Mouse (Mus musculus): ENCODE data around the gene Inca1. TPM values are rescaled to one million over a fixed set of nuclear protein-coding genes. Genes with fewer than 3 reads are reported as not detected.
A peak's percentile ranks its signal among the peaks of the same experiment; 100 is the strongest.

The Inca1 gene
- polyA plus RNA-seq, 1 experiment: 4.0 TPM

DNA sequence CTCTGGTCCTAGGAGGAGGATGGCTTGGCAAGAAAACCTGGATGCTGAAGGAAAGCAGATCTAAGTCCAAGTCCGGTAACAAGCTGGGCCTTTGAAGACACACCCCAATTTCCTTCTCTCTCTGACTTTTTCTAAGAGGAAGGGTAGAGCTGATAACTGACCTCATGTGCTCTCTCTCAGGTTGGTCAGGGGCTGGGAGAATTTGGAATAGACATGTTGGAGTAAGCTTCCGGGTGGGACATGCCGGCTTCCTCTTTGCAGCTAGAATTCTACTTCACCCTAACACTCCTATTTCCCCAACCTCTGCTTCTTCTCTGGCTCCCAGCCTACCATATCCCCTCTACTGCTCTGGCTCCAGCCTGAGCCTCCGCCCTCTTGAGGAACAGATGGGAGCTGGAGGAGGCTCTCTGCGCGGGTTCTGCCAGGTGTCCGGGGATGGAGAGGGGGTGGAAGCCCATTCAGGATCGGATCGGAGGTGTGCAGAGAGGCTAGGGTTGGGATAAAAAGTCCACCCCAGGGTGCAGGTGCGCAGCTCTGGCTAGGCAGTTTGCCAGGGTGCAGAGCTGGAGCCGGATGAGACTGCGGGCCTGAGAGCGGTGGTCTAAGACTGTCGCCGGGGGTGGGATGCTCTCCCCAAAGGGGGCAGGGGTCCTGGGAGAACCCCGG is 12.9 kb downstream of the Inca1 start:
- H3K4me1 ChIP-seq (ENCODE audit: control insufficient read depth, insufficient read depth, low read length): peaks cover 12% of the 10 kb centered on the region; the same call in 1 of the 2 replicates
- peak overlapping the region; percentile 67 for H3K27ac ChIP-seq (ENCODE audit: insufficient read depth, low read length)
- WGBS: under 1% methylated on average over 16 of the region's 16 CpGs
- peak overlapping the region; percentile 76 for H3K4me3 ChIP-seq (replicated peaks; ENCODE audit: insufficient read depth, low read depth, low read length)
- no peaks in the 10 kb centered on the region for H3K27me3 ChIP-seq (ENCODE audit: control insufficient read depth, insufficient read depth, low read length)
- DNase-seq: peak; percentile 76 to 79
- no peak for TF ChIP-seq CTCF (IDR thresholded peaks at IDR 0.05; ENCODE audit: borderline replicate concordance, insufficient read depth, low read depth, low read length)
- TF ChIP-seq POLR2A (IDR thresholded peaks at IDR 0.05; ENCODE audit: borderline replicate concordance, insufficient read depth, low read length): 0 out of 2 replicates have a peak, but pooled peaks have one; percentile 12

GRCm38 (mm10) chr11:70683640-70684039 is 16.3 kb downstream of the Inca1 start:
- no peak for DNase-seq
- TF ChIP-seq CTCF (IDR thresholded peaks at IDR 0.05; ENCODE audit: borderline replicate concordance, insufficient read depth, low read depth, low read length) (no peak), POLR2A (IDR thresholded peaks at IDR 0.05; ENCODE audit: borderline replicate concordance, insufficient read depth, low read length) (no peak)
- 90% methylated on average over 5 of the region's 5 CpGs for WGBS
- Histone ChIP-seq H3K27ac (ENCODE audit: insufficient read depth, low read length) (no peak overlapping the region), H3K4me3 (replicated peaks; ENCODE audit: insufficient read depth, low read depth, low read length) (no peak overlapping the region), H3K4me1 (ENCODE audit: control insufficient read depth, insufficient read depth, low read length) (peaks cover 8% of the 10 kb centered on the region; the same call in 1 of the 2 replicates), H3K27me3 (ENCODE audit: control insufficient read depth, insufficient read depth, low read length) (no peaks in the 10 kb centered on the region)

DNA sequence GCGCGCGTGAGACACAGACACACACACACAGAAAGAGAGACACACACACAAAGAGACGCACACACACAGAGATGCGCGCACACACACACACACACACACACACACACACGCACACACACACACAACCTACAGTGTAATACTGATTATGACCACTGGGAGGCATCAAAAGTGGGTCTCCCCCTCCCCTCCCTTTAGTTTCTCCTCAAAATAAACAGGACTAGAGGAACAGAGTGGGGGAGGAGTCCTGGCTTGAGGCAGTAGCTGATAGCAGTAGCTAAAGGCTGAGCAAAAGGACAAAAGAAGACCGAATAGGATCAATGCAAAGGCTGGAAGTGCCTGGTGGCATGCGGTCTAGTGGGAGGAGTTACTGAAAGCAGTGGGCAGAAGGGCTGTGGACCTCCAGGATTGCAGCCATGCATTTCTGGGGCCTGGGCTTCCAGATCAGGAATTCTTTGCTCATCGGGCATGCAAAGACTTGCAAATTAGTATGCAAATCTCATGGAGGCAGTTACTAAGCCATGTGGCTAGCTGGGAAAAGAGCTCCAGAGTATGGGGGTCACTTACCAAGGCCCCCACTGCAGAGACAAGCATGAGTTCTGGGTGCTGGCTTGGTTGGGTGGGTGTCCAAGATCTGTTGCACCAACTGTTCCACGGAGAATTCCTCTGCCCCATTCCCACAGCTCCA is 17.9 kb downstream of the Inca1 start:
- TF ChIP-seq CTCF (IDR thresholded peaks at IDR 0.05; ENCODE audit: borderline replicate concordance, insufficient read depth, low read depth, low read length) (peak; percentile 55; the same call in 1 of the 2 replicates), POLR2A (IDR thresholded peaks at IDR 0.05; ENCODE audit: borderline replicate concordance, insufficient read depth, low read length) (no peak)
- no peak overlapping the region for H3K27ac ChIP-seq (ENCODE audit: insufficient read depth, low read length)

GRCm38 (mm10) chr11:70681170-70681569 is 18.8 kb downstream of the Inca1 start:
- 66% methylated on average over 12 of the region's 12 CpGs for WGBS
- TF ChIP-seq CTCF (IDR thresholded peaks at IDR 0.05; ENCODE audit: borderline replicate concordance, insufficient read depth, low read depth, low read length) (no peak), POLR2A (IDR thresholded peaks at IDR 0.05; ENCODE audit: borderline replicate concordance, insufficient read depth, low read length) (no peak)
- no peaks in the 10 kb centered on the region for H3K27me3 ChIP-seq (ENCODE audit: control insufficient read depth, insufficient read depth, low read length)
- no peak overlapping the region for H3K4me3 ChIP-seq (replicated peaks; ENCODE audit: insufficient read depth, low read depth, low read length)
- no peak for DNase-seq
- peaks cover 5% of the 10 kb centered on the region; the same call in 1 of the 2 replicates for H3K4me1 ChIP-seq (ENCODE audit: control insufficient read depth, insufficient read depth, low read length)
- no peak overlapping the region for H3K27ac ChIP-seq (ENCODE audit: insufficient read depth, low read length)

More for the DNA sequence above, 17.9 kb downstream of the Inca1 start:
- no peaks in the 10 kb centered on the region for H3K27me3 ChIP-seq (ENCODE audit: control insufficient read depth, insufficient read depth, low read length)
- peaks cover 5% of the 10 kb centered on the region; the same call in 1 of the 2 replicates for H3K4me1 ChIP-seq (ENCODE audit: control insufficient read depth, insufficient read depth, low read length)
- WGBS: 28% methylated on average over 11 of the region's 11 CpGs
- DNase-seq: peak in 1 of 2 experiments; percentile 20
- H3K4me3 ChIP-seq (replicated peaks; ENCODE audit: insufficient read depth, low read depth, low read length): no peak overlapping the region

DNA sequence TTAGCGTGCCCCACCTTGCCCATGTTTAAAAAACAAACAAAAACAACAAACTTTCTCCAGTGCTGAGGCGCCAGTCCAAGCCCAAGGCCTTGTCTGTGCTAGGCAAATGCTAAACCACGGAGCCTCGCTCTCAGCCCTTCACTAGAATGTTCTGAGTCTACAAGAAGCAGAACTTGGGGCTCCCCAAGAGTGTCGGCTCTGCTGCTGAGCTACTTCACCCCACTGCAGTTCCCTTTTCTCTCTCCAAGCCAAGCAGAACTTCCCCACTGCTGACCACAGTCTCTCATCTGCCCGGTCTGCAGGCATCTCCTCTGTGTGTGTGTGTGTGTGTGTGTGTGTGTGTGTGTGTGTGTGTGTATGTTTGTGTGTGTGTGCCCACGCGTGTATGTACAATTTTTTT is 20.1 kb downstream of the Inca1 start:
- no peak for DNase-seq
- WGBS: 92% methylated on average over 8 of the region's 8 CpGs

DNA sequence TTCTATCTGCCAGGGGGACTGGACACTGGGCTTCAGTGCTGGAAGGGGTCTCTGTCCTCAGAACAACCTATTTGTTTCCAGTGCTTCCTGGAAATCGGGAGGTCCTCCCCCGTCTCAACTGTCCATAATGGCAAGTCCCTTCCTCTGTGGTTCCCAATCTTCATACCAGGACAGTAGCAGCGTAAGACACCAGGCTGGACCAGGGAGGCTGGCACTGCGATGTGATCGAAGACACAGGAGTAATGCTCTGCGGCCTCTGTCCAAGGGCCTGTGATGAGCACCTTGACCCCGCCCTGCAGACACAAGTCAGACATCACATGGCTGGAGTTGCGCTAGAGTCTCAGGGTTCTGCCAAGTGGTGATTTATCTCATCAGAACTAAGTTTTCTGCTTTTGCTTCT is 20.6 kb downstream of the Inca1 start:
- Histone ChIP-seq H3K27ac (ENCODE audit: insufficient read depth, low read length) (no peak overlapping the region), H3K4me1 (ENCODE audit: control insufficient read depth, insufficient read depth, low read length) (peaks cover 5% of the 10 kb centered on the region), H3K4me3 (replicated peaks; ENCODE audit: insufficient read depth, low read depth, low read length) (no peak overlapping the region), H3K27me3 (ENCODE audit: control insufficient read depth, insufficient read depth, low read length) (no peaks in the 10 kb centered on the region)
- DNase-seq: no peak
- TF ChIP-seq POLR2A (IDR thresholded peaks at IDR 0.05; ENCODE audit: borderline replicate concordance, insufficient read depth, low read length) (no peak), CTCF (IDR thresholded peaks at IDR 0.05; ENCODE audit: borderline replicate concordance, insufficient read depth, low read depth, low read length) (no peak)
- WGBS: 96% methylated on average over 8 of the region's 8 CpGs

More for the DNA sequence above, 20.1 kb downstream of the Inca1 start:
- TF ChIP-seq CTCF (IDR thresholded peaks at IDR 0.05; ENCODE audit: borderline replicate concordance, insufficient read depth, low read depth, low read length): no peak
- no peak for TF ChIP-seq POLR2A (IDR thresholded peaks at IDR 0.05; ENCODE audit: borderline replicate concordance, insufficient read depth, low read length)
- peaks cover 2% of the 10 kb centered on the region; the same call in 1 of the 2 replicates for H3K4me1 ChIP-seq (ENCODE audit: control insufficient read depth, insufficient read depth, low read length)
- H3K27me3 ChIP-seq (ENCODE audit: control insufficient read depth, insufficient read depth, low read length): no peaks in the 10 kb centered on the region
- H3K4me3 ChIP-seq (replicated peaks; ENCODE audit: insufficient read depth, low read depth, low read length): no peak overlapping the region
- H3K27ac ChIP-seq (ENCODE audit: insufficient read depth, low read length): no peak overlapping the region

- Histone ChIP-seq H3K27ac (ENCODE audit: insufficient read depth, low read length) (no peak overlapping the region), H3K4me3 (replicated peaks; ENCODE audit: insufficient read depth, low read depth, low read length) (no peak overlapping the region), H3K27me3 (ENCODE audit: control insufficient read depth, insufficient read depth, low read length) (no peaks in the 10 kb centered on the region), H3K4me1 (ENCODE audit: control insufficient read depth, insufficient read depth, low read length) (peaks cover 5% of the 10 kb centered on the region)
- no peak for TF ChIP-seq POLR2A (IDR thresholded peaks at IDR 0.05; ENCODE audit: borderline replicate concordance, insufficient read depth, low read length)
- no peak for TF ChIP-seq CTCF (IDR thresholded peaks at IDR 0.05; ENCODE audit: borderline replicate concordance, insufficient read depth, low read depth, low read length)
- no peak for DNase-seq
- WGBS: 71% methylated on average over 2 of the region's 2 CpGs
Observed at GRCm38 (mm10) chr11:70678576-70678975, 21.4 kb downstream of the Inca1 start.

All from cerebellum, adult 2 months (tissue).